Mouse (Mus musculus): ENCODE measurements at regions not wholly inside any gene's neighbourhood (a gene's known extent, or its start where the extent isn't known, plus 50 kb on each side); places are given as distances from the start of the nearest gene placed in this dataset.

DNA sequence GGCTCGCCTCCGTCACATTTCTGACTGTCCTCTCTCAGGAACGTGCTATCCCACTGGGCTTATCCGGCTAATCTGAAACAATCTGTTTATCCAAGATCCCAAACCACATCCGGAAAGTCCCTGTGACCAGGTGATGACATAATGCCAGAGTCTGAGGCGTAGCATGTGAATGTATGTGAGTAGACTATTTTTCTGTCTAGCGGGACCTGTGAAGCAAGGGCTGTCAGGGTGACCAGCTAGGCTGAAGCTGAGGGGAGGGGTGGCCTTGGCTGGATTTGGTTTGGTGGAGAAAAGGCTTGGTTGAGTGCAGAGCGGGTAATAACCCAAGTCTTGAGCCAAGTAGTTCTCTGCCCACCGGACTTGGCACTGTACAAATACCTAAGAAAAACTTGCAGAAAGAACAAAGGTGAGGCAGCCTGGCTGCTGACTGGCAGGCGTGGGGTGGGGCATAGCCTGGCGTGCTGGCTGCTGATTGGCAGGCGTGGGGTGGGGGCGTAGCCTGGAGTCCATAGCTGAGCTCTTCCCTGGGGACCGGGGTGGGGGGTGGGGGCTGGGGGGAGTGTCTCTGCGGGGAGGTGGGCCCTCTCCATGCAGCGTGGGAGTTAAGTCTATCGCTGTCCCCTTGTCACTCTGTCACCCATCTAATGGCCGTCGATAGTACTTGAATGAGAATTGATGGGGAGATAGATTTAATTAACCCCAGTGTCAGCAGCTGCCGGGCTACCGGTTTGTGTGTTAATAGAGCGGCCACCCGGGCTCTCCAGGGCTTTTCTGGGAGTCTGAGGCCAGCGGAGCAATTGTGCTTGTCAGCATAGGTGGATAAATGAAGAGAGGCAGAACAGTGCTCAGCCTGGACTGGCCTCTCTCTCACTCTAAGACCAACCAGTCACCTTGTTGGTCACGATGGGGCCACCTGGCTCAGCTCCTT lies 54.2 kb upstream of the Unc5b start:
- DNase-seq: no peak

DNA sequence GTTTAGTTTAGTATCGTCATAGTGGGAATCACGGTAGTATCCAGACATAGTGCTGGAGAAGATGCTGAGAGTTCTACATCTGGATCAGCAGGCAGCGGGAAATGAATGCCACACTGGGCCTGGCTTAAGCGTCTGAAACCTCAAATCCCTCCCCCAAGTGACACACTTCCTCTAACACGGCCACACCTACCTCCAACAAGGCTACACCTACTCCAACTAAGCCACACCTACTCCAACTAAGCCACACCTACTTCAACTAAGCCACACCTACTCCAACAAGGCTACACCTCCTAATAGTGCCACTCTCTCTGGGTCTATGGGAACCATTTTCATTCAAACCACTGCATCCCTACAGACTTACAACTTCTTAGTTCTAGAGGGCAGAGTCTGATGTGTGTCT lies 53.4 kb upstream of the Unc5b start:
- no peak for DNase-seq

Data from cerebellum, adult 18-20 months (tissue).